ENCODE assay signal across 9 mouse cellular contexts in genomic region chr19:53193964-53194582, GRCm38 (mm10). TPM values are rescaled to one million over a fixed set of nuclear protein-coding genes. Genes with fewer than 3 reads are reported as not detected.
DNase-seq lines count a peak whose midpoint lies in the region; ATAC-seq lines count a peak whose summit lies in the region.
"Had no signal": no experiment of that assay in that cellular context is flagged by ENCODE, and none has a peak within 500 bp of the region (broad histone marks: within the 10 kb centered on the region; RNA-seq: fewer than 3 reads in every experiment).

No protein-coding gene starts in this region.

- peak; percentile 97 for DNase-seq in heart, adult 11 months
- DNase-seq in heart, postnatal 4 days = no peak
- peak; percentile 82 for DNase-seq in T-cell, adult 2 months (ENCODE audit: low spot score)
- peak; percentile 56 for DNase-seq in thymus, postnatal 14 days
- no peak for DNase-seq in frontal cortex, postnatal 14 days (ENCODE audit: low spot score in 2 of 2)
- DNase-seq in left cerebral cortex, adult 8-10 months (ENCODE audit: low spot score in 2 of 2) = no peak

- no peaks in the 10 kb centered on the region for H3K36me3 ChIP-seq in heart, embryonic 16.5 days (ENCODE audit: control insufficient read depth, insufficient read depth)
- H3K36me3 ChIP-seq in macrophage (ENCODE audit: inconsistent target) = no peaks in the 10 kb centered on the region

- peak overlapping the region; percentile 89 for H3K27ac ChIP-seq in heart, embryonic 16.5 days (ENCODE audit: low read length)
- peak overlapping the region; percentile 56 for H3K27ac ChIP-seq in macrophage
- H3K27ac ChIP-seq: kidney, postnatal 0 days had no signal

- no peaks in the 10 kb centered on the region for H3K27me3 ChIP-seq in heart, embryonic 16.5 days (ENCODE audit: control insufficient read depth, insufficient read depth, low read length)

- H3K9me3 ChIP-seq in heart, embryonic 16.5 days (replicated peaks; ENCODE audit: control insufficient read depth, low read length) = no peaks in the 10 kb centered on the region

- peaks cover 66% of the 10 kb centered on the region for H3K4me1 ChIP-seq in heart, embryonic 16.5 days (ENCODE audit: control insufficient read depth, insufficient read depth, low read length)

- no peaks in the 10 kb centered on the region; the same call in 1 of the 2 replicates for H3K79me2 ChIP-seq in macrophage (ENCODE audit: inconsistent target)

- 31% methylated on average over 11 of the region's 11 CpGs for WGBS in heart, embryonic 16.5 days
- 2% methylated on average over 11 of the region's 11 CpGs for WGBS in macrophage (ENCODE audit: missing documents)

- peak overlapping the region; percentile 57 for H3K4me2 ChIP-seq in heart, embryonic 16.5 days (ENCODE audit: low read depth, low read length)

- H3K4me3 ChIP-seq in heart, embryonic 16.5 days (ENCODE audit: low read length) = peak overlapping the region; percentile 28
- H3K4me3 ChIP-seq in macrophage (ENCODE audit: inconsistent target) = peak overlapping the region; percentile 17

- peak overlapping the region; percentile 66 for H3K9ac ChIP-seq in heart, embryonic 16.5 days (ENCODE audit: low read length)

- ATAC-seq in heart, embryonic 16.5 days (replicated peaks; ENCODE audit: extremely low read depth, insufficient read depth, low FRiP score) = 0 out of 2 replicates have a peak, but pooled peaks have one; percentile 64

RNA-seq across cellular contexts. Expression of gene Add3, which starts 53.8 kb away (rescaled TPM):
- total RNA-seq in heart, postnatal 4 days (2021) = 100 to 1,000 TPM in 1 of 2 experiments, 10 to 100 TPM in 1; 99.0 to 102 TPM
- 107 and 109 TPM in 2 replicates for polyA plus RNA-seq in heart, embryonic 16.5 days (2015; fragmentation: Nextera tagmentation; extraction: Ambion mirVana)
- total RNA-seq in macrophage (2018; cell fraction: chromatin; rRNA removed) = 10 to 100 TPM in 4 of 26 experiments, 1 to 10 TPM in 22; 1.8 to 13.4 (median 6.0) TPM
- total RNA-seq in macrophage (2018; cell fraction: cytosol; rRNA removed) = 10 to 100 TPM in 5 of 26 experiments, 1 to 10 TPM in 21; 3.8 to 10.9 (median 7.5) TPM
- total RNA-seq in macrophage (2018; cell fraction: nucleus; rRNA removed) = 10 to 100 TPM in 3 of 26 experiments, 1 to 10 TPM in 23; 2.5 to 27.3 (median 6.4) TPM
- 5.3 to 11.1 TPM (median 7.4 TPM) in 3 replicates for polyA plus RNA-seq in macrophage (2018)
- 100 to 1,000 TPM; 101 to 107 (median 105) TPM for total RNA-seq in left cerebral cortex, adult 8-10 months (2022)

Comparison
In these comparisons a context has a peak if more than half of its experiments do, and no peak if none do; other contexts are left out.
1. DNase-seq: peak in heart, adult 11 months (single experiment), T-cell, adult 2 months (single experiment) and thymus, postnatal 14 days (single experiment); none in heart, postnatal 4 days (single experiment), frontal cortex, postnatal 14 days (0 of 2) and left cerebral cortex, adult 8-10 months (0 of 2).